Comparison of ENCODE assay signal across 22 mouse cellular contexts in genomic region chr2:162172529-162172928, GRCm38 (mm10).
DNase-seq lines count a peak whose midpoint lies in the region; ATAC-seq and TF ChIP-seq lines count a peak whose summit lies in the region.
"Had no signal": no experiment of that assay in that cellular context is flagged by ENCODE, and none has a peak within 500 bp of the region (broad histone marks: within the 10 kb centered on the region; RNA-seq: fewer than 3 reads in every experiment).

No protein-coding gene starts in this region.

- no peaks in the 10 kb centered on the region for H3K36me3 ChIP-seq in kidney, embryonic 15.5 days
- H3K36me3 ChIP-seq in kidney, embryonic 14.5 days (ENCODE audit: control insufficient read depth, insufficient read depth, low read length): no peaks in the 10 kb centered on the region
- H3K36me3 ChIP-seq in liver, adult 2 months (ENCODE audit: control insufficient read depth, insufficient read depth, low read length): no peaks in the 10 kb centered on the region
- H3K36me3 ChIP-seq in liver, postnatal 0 days (replicated peaks; ENCODE audit: insufficient read depth, low read length): no peaks in the 10 kb centered on the region
- H3K36me3 ChIP-seq: forebrain, embryonic 10.5 days; heart, embryonic 10.5 days; heart, embryonic 13.5 days had no signal

- 68% methylated on average over 1 of the region's 1 CpGs for WGBS in kidney, embryonic 15.5 days
- WGBS in kidney, embryonic 14.5 days: 71% methylated on average over 1 of the region's 1 CpGs
- 83% methylated on average over 1 of the region's 1 CpGs for WGBS in liver, adult 2 months
- WGBS in liver, postnatal 0 days (ENCODE audit: insufficient replicate concordance): 71% methylated on average over 1 of the region's 1 CpGs

- H3K79me2 ChIP-seq in liver, adult 2 months (ENCODE audit: control insufficient read depth, insufficient read depth, low read length): no peaks in the 10 kb centered on the region

- no peak for TF ChIP-seq POLR2A in liver, adult 2 months (IDR thresholded peaks at IDR 0.05; ENCODE audit: extremely low read depth, insufficient read depth, low read length)

- H3K4me2 ChIP-seq in kidney, embryonic 15.5 days: no peak overlapping the region
- no peak overlapping the region for H3K4me2 ChIP-seq in kidney, embryonic 14.5 days (replicated peaks; ENCODE audit: low read depth, low read length)
- H3K4me2 ChIP-seq in liver, postnatal 0 days (ENCODE audit: low read depth, low read length): no peak overlapping the region
- H3K4me2 ChIP-seq: forebrain, embryonic 13.5 days; heart, embryonic 13.5 days; hindbrain, embryonic 14.5 days had no signal

- H3K9ac ChIP-seq in kidney, embryonic 15.5 days: no peak overlapping the region
- no peak overlapping the region for H3K9ac ChIP-seq in kidney, embryonic 14.5 days (ENCODE audit: low read depth, low read length)
- H3K9ac ChIP-seq in liver, adult 2 months (ENCODE audit: low read depth, low read length): no peak overlapping the region
- no peak overlapping the region for H3K9ac ChIP-seq in liver, postnatal 0 days (replicated peaks)
- H3K9ac ChIP-seq: forebrain, embryonic 13.5 days; heart, embryonic 13.5 days; hindbrain, embryonic 14.5 days had no signal

- no peak overlapping the region for H3K27ac ChIP-seq in kidney, embryonic 15.5 days
- H3K27ac ChIP-seq in kidney, embryonic 14.5 days (ENCODE audit: low read depth, low read length): no peak overlapping the region
- no peak overlapping the region for H3K27ac ChIP-seq in liver, adult 2 months (replicated peaks; ENCODE audit: insufficient read depth, low read depth, low read length)
- no peak overlapping the region for H3K27ac ChIP-seq in liver, postnatal 0 days (ENCODE audit: low read depth)
- H3K27ac ChIP-seq: forebrain, embryonic 10.5 days; forebrain, embryonic 13.5 days; heart, adult 2 months; heart, embryonic 10.5 days; heart, embryonic 13.5 days; hindbrain, embryonic 14.5 days had no signal

- H3K9me3 ChIP-seq in kidney, embryonic 15.5 days (replicated peaks): no peaks in the 10 kb centered on the region
- H3K9me3 ChIP-seq in kidney, embryonic 14.5 days (ENCODE audit: control insufficient read depth, low read length): no peaks in the 10 kb centered on the region
- no peaks in the 10 kb centered on the region for H3K9me3 ChIP-seq in liver, postnatal 0 days (ENCODE audit: low read length)
- H3K9me3 ChIP-seq: forebrain, embryonic 10.5 days; forebrain, embryonic 13.5 days; heart, embryonic 10.5 days; heart, embryonic 13.5 days had no signal

- H3K4me1 ChIP-seq in kidney, embryonic 15.5 days: no peaks in the 10 kb centered on the region
- no peaks in the 10 kb centered on the region for H3K4me1 ChIP-seq in kidney, embryonic 14.5 days (ENCODE audit: control insufficient read depth, insufficient read depth, low read length)
- H3K4me1 ChIP-seq in liver, adult 2 months (ENCODE audit: control insufficient read depth, insufficient read depth, low read length): no peaks in the 10 kb centered on the region
- H3K4me1 ChIP-seq in liver, postnatal 0 days (ENCODE audit: insufficient read depth): no peaks in the 10 kb centered on the region
- H3K4me1 ChIP-seq: forebrain, embryonic 10.5 days; forebrain, embryonic 13.5 days; heart, embryonic 10.5 days; heart, embryonic 13.5 days had no signal

- DNase-seq in kidney, adult 11 months: peak; percentile 12
- DNase-seq in kidney, adult 8-10 months: peak; percentile 16 to 21
- DNase-seq in liver, adult 2 months (ENCODE audit: extremely low read depth, low read depth, low spot score): peak; percentile 38
- no peak for DNase-seq in liver, postnatal 0 days
- DNase-seq: adrenal gland, postnatal 10 days; adrenal gland, postnatal 36 days; cerebellum, adult 18-20 months; cerebellum, adult 9-10 months; cerebellum, postnatal 14 days; gastrocnemius, postnatal 10 days; gastrocnemius, postnatal 36 days; heart, adult 2 months; heart, postnatal 14 days; heart, postnatal 4 days had no signal

- ATAC-seq in kidney, embryonic 15.5 days (replicated peaks; ENCODE audit: low FRiP score): no peak
- ATAC-seq in kidney, embryonic 14.5 days (ENCODE audit: low FRiP score, low TSS enrichment): no peak
- ATAC-seq in liver, postnatal 0 days: no peak
- ATAC-seq: forebrain, embryonic 13.5 days; forebrain, embryonic 16.5 days had no signal

- TF ChIP-seq CTCF in liver, adult 2 months (IDR thresholded peaks at IDR 0.05; ENCODE audit: low read depth, low read length): no peak
- no peak for TF ChIP-seq CTCF in liver, postnatal 0 days (IDR thresholded peaks at IDR 0.05; ENCODE audit: low read depth)

- H3K27me3 ChIP-seq in kidney, embryonic 15.5 days: no peaks in the 10 kb centered on the region
- no peaks in the 10 kb centered on the region for H3K27me3 ChIP-seq in kidney, embryonic 14.5 days (ENCODE audit: control insufficient read depth, insufficient read depth, low read length)
- no peaks in the 10 kb centered on the region for H3K27me3 ChIP-seq in liver, adult 2 months (ENCODE audit: control insufficient read depth, insufficient read depth, low read length)
- no peaks in the 10 kb centered on the region for H3K27me3 ChIP-seq in liver, postnatal 0 days (ENCODE audit: insufficient read depth, low read length)
- H3K27me3 ChIP-seq: forebrain, embryonic 13.5 days; heart, embryonic 13.5 days had no signal

- H3K4me3 ChIP-seq in kidney, embryonic 15.5 days (replicated peaks): no peak overlapping the region
- no peak overlapping the region for H3K4me3 ChIP-seq in kidney, embryonic 14.5 days (ENCODE audit: low read length)
- no peak overlapping the region for H3K4me3 ChIP-seq in liver, adult 2 months (ENCODE audit: insufficient read depth, low read depth, low read length)
- no peak overlapping the region for H3K4me3 ChIP-seq in liver, postnatal 0 days (ENCODE audit: low read depth, low read length)
- H3K4me3 ChIP-seq: forebrain, embryonic 10.5 days; forebrain, embryonic 13.5 days; heart, adult 2 months; heart, embryonic 10.5 days; heart, embryonic 13.5 days had no signal

- no peak for TF ChIP-seq EP300 in liver, postnatal 0 days (IDR thresholded peaks at IDR 0.05; ENCODE audit: low read depth)
